Mouse (Mus musculus) neural tube, embryonic 13.5 days (tissue): Measurements from ENCODE around the gene Tcp11l1. TPM values are rescaled to one million over a fixed set of nuclear protein-coding genes. Genes with fewer than 3 reads are reported as not detected.

Experiments
- ATAC-seq: fragments of 200-750 bp; cut with Nextera tagmentation; 2 replicates; pipeline ENCODE4 v1.8.0; 2017; ENCODE audit warnings: low read depth, mild to moderate bottlenecking, moderate TSS enrichment, moderate library complexity
- H3K27ac ChIP-seq: fragments of 300-500 bp; sonication (generic); replicated peaks from 2 replicates; pipeline ENCODE4 v1.5.1; 2015; ENCODE audit warnings: moderate library complexity, mild to moderate bottlenecking, inconsistent platforms
- H3K27me3 ChIP-seq: fragments of 300-500 bp; sonication (generic); 2 replicates; pipeline ENCODE4 v1.6.1; 2015; ENCODE audit warnings: mild to moderate bottlenecking, inconsistent platforms
- H3K36me3 ChIP-seq: fragments of 300-500 bp; sonication (generic); 2 replicates; pipeline ENCODE4 v1.6.1; 2015; ENCODE audit warnings: mild to moderate bottlenecking, inconsistent platforms
- H3K4me1 ChIP-seq: fragments of 300-500 bp; sonication (generic); replicated peaks from 2 replicates; pipeline ENCODE4 v1.6.1; 2015; ENCODE audit warnings: inconsistent platforms
- H3K4me2 ChIP-seq: fragments of 300-500 bp; sonication (generic); 2 replicates; pipeline ENCODE4 v1.6.1; 2015; ENCODE audit warnings: inconsistent platforms, mild to moderate bottlenecking, moderate library complexity
- H3K4me3 ChIP-seq: fragments of 300-500 bp; sonication (generic); 2 replicates; pipeline ENCODE4 v1.5.1; 2015; ENCODE audit warnings: mild to moderate bottlenecking, inconsistent platforms
- H3K9ac ChIP-seq: fragments of 300-500 bp; sonication (generic); 2 replicates; pipeline ENCODE4 v1.6.1; 2015; ENCODE audit warnings: moderate library complexity, mild to moderate bottlenecking, inconsistent platforms
- H3K9me3 ChIP-seq: fragments of 300-500 bp; sonication (generic); 2 replicates; pipeline ENCODE4 v1.6.1; 2016; ENCODE audit warnings: inconsistent platforms
- WGBS: fragments of 180-500 bp; shearing (Covaris S2); methylation state at CpG from one replicate; pipeline ENCODE4 v1.1.7; 2015; 5-methylcytosine and 5-hydroxymethylcytosine counted together
- polyA plus RNA-seq: library from polyadenylated mRNA; unstranded; fragments of >200 nt; fragmentation: Nextera tagmentation; extraction: Ambion mirVana; gene quantifications from 2 replicates; pipeline ENCODE4 v1.2.1, GENCODE M21; 2015

The Tcp11l1 gene
- polyA plus RNA-seq, 1 experiment from 2014 or later: 68.4 TPM

DNA sequence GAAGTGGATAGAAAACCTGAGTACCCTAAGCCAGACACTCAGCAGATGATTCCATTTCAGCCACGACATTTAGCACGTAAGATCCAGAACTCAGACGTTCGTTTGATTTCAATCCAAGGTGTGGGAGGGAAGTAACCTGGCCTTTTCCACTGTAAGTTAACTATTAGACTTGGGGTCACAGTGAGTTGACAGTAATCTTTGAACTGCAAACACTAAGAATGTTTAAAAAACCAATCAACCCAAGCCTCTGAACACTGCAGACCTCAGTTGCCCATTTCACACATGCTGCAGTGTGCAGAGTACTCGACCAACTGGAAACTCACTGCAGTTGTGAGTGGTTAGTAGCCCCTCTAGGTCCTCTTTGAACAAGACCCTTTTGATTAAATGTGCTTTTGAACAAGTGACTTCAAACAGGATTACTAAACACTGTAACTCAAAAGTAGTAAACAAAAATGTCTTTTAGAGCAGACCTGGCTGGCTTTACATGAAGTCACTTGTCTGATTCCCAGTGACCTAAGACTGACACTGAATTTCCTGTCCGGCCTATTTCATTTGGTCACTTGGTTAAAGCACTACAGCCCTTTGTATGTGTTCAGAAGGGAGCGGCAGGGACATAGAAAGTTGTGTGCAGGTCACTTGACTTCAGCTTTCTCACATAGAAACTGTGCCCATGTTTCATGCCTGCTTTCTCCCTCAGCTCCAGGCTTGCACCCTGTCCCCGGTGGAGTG, 48.4 kb downstream of the Tcp11l1 start:
- H3K9me3 ChIP-seq: no peaks in the 10 kb centered on the region
- ATAC-seq: no peak
- H3K36me3 ChIP-seq: peaks cover 73% of the 10 kb centered on the region

DNA sequence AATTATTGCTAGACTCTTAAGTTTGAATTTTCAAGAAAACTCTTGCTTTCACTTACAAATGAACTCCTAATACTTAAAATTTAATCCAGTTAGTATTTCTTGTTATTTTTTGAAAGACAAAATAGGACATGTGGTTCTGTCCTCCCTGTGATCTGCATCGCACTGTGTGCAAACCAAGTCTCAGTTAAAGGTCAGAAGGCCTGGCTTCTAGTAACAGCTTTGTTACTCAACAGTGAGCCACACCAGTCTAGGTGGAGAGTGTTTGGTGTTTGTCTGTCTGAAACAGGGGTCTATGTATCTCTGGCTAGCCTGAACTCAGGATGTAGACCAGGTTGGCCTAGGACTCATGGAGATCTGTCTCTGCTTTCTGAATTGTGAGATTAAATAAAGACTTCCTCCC, 53.3 kb downstream of the Tcp11l1 start:
- Histone ChIP-seq H3K36me3 (peaks cover 75% of the 10 kb centered on the region), H3K4me3 (no peak overlapping the region), H3K27me3 (no peaks in the 10 kb centered on the region), H3K9ac (no peak overlapping the region), H3K9me3 (no peaks in the 10 kb centered on the region), H3K4me1 (no peaks in the 10 kb centered on the region), H3K4me2 (no peak overlapping the region), H3K27ac (no peak overlapping the region)
- 94% methylated on average over 1 of the region's 1 CpGs for WGBS
- no peak for ATAC-seq

More for the DNA sequence above, 48.4 kb downstream of the Tcp11l1 start:
- Histone ChIP-seq H3K27ac (no peak overlapping the region), H3K4me3 (no peak overlapping the region), H3K9ac (no peak overlapping the region), H3K27me3 (no peaks in the 10 kb centered on the region), H3K4me1 (no peaks in the 10 kb centered on the region), H3K4me2 (no peak overlapping the region)
- WGBS: 90% methylated on average over 8 of the region's 8 CpGs

DNA sequence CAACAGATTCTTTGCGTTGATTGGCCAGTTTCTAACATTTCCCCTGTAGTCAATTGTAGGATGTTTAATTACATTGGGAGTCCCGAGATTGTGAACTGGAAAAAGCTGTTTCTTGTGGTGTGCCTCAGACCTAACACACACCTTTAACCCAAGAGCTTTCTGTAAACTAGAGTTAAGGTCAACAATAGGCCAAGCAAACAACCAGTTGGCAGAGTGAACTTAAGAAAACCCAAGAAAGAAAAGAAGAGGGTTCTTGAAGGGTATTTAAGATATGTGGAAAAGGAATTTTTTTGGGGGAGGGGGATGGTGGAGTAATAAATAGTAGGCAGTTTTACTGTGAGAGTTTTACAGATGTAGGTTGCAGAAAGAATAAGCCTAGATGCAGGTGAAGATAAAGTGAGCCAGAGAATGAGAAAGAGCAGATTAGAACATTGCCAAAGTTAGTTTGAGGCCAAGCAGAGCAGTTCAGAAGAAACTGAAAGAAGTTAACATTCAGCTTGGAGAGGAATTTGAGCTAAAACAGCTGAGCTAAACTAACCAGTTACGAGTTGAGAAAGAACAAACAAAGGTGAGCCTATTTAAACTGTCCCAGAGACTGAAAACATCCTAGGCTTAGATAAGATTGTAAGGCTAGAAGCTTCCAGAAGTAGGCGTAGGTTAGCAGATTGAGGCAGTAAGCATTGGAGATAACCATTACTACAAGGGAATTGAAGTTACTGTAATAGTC, 95.8 kb downstream of the Tcp11l1 start:
- no peaks in the 10 kb centered on the region for H3K27me3 ChIP-seq
- no peak overlapping the region for H3K4me2 ChIP-seq
- no peak overlapping the region for H3K27ac ChIP-seq
- no peak for ATAC-seq
- H3K4me1 ChIP-seq: no peaks in the 10 kb centered on the region
- H3K4me3 ChIP-seq: no peak overlapping the region
- WGBS: 93% methylated on average over 4 of the region's 4 CpGs
- H3K36me3 ChIP-seq: no peaks in the 10 kb centered on the region
- no peaks in the 10 kb centered on the region for H3K9me3 ChIP-seq
- H3K9ac ChIP-seq: no peak overlapping the region

DNA sequence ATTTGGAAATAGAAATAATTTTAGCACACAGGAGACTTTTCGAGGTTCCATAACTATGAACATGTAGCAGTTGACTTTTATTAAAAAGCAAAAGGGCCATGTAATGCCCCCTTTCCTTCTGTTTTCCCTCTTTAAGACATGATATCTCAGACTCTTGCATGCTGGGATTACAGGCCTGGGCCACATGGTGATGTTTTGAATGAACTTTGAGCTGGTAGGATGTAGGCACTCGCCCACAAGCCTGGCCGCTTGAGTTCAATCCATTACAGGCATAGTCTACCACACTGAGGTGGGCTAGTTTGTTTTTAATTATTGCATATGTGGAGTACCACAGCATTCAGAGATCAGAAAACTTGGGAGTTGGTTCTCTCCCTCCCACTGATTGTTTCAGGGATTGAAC, 97.2 kb downstream of the Tcp11l1 start:
- WGBS: 93% methylated on average over 3 of the region's 3 CpGs

More for the DNA sequence above, 97.2 kb downstream of the Tcp11l1 start:
- Histone ChIP-seq H3K9me3 (no peaks in the 10 kb centered on the region), H3K4me2 (no peak overlapping the region), H3K36me3 (no peaks in the 10 kb centered on the region; the same call in 1 of the 2 replicates), H3K27me3 (no peaks in the 10 kb centered on the region), H3K27ac (no peak overlapping the region), H3K4me3 (no peak overlapping the region), H3K9ac (no peak overlapping the region), H3K4me1 (no peaks in the 10 kb centered on the region)
- no peak for ATAC-seq

Other genes starting within 250 kb of the Tcp11l1 start
- gene Hipk3, start 217.7 kb downstream of the Tcp11l1 start, polyA plus RNA-seq: 7.6 and 9.3 TPM in 2 replicates
- gene Cstf3, start 121.6 kb downstream of the Tcp11l1 start, polyA plus RNA-seq: 97.2 and 108 TPM in 2 replicates
- 0.34 TPM in 1 of 2 replicates, not detected in the other for gene Pin1rt1, start 4.2 kb upstream of the Tcp11l1 start, polyA plus RNA-seq
- 1.6 and 2.5 TPM in 2 replicates for gene Depdc7, start 30.7 kb upstream of the Tcp11l1 start, polyA plus RNA-seq
- 7.1 and 7.6 TPM in 2 replicates for gene Qser1, start 104.6 kb upstream of the Tcp11l1 start, polyA plus RNA-seq
- gene Prrg4, start 137.7 kb upstream of the Tcp11l1 start, polyA plus RNA-seq: 0.36 and 0.45 TPM in 2 replicates
- 3.6 and 7.8 TPM in 2 replicates for gene Ccdc73, start 155.6 kb upstream of the Tcp11l1 start, polyA plus RNA-seq